Mouse (Mus musculus): ENCODE measurements around the gene Olfr1510. TPM values are rescaled to one million over a fixed set of nuclear protein-coding genes. Genes with fewer than 3 reads are reported as not detected.
"Not testable (repeated sequence)": the region's sequence is repeated elsewhere in the genome, so short reads cannot be mapped to it uniquely, and the experiment has no call there.

The Olfr1510 gene
- total RNA-seq (2021) = not detected
- long read RNA-seq = 0 reads

GRCm38 (mm10) chr14:52414273-52414672, at the start of gene Olfr1510:
TSS of gene Olfr1510 (minus strand) at chr14:52414373.
- DNase-seq (ENCODE audit: low spot score in 2 of 2) = no peak

GRCm38 (mm10) chr14:52461928-52462327, 47.8 kb upstream of the Olfr1510 start:
- no peak for DNase-seq (ENCODE audit: low spot score in 2 of 2)

- no peak for DNase-seq (ENCODE audit: low spot score in 2 of 2)
Measured at GRCm38 (mm10) chr14:52451138-52451537, 37.0 kb upstream of the Olfr1510 start.

DNA sequence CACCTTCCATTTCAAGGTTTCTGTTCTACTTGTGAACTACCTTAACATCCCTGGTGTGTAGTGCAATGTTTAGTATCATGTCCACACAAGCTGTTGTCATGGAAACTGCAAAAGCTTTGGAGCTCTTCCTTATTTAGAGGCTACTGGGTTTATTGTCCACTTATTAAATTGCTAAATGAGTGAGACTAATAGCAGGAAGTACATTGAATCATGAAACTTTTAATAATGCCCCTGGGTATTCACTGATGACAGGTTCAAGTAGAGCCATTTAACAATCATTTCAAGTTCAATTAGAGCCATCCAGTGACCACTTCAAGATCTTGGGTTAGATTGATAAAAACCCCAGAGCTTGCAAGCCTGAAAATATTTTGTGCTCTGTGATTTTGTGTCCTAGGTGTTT, 28.5 kb upstream of the Olfr1510 start, which contains the start of gene Olfr1509:
Olfr1509 (plus strand) TSS at position 301 of the 400 bp plus-strand sequence.
- DNase-seq (ENCODE audit: low spot score in 2 of 2) = no peak

- DNase-seq (ENCODE audit: low spot score in 2 of 2) = no peak
Measured at GRCm38 (mm10) chr14:52427686-52428085, 13.5 kb upstream of the Olfr1510 start.

DNA sequence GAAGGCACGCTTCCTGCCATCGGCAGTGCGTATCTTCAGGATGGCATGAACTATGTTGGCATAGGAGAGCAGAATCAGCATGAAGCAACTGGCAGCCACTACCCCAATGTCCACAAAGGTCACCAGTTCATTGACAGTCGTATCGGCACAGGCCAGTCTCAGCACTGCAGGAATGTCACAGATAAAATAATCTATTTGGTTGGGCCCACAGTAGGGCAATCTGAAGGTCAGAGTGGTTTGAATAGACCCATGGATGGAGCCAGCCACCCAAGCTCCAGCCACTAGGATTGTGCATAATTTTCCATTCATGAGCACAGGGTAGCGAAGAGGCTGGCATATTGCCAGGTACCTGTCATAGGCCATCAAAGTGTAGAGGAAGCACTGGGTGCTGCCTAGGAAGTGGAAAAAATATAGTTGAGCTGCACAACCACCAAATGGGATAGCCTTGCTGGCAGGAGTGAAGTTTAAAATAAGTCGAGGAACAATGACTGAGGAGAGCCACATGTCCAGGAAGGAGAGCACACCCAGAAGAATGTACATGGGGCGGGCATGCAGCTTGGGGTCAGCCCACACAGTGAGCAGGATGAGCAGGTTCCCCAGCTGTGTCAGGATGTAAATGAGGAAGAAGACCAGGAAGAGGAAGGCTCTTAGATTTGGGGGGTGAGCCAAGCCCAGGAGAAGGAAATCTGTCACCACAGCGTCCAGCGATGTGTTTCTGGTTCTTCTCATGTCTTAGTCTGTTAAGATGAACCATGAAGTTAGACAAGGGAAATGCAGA, 3.8 kb downstream of the Olfr1510 start:
- DNase-seq (ENCODE audit: low spot score in 2 of 2) = not testable (repeated sequence)

- no peak for DNase-seq (ENCODE audit: low spot score in 2 of 2)
Measured at GRCm38 (mm10) chr14:52397279-52397678, 16.9 kb downstream of the Olfr1510 start, which contains the start of gene Olfr1511. TSS of gene Olfr1511 (minus strand) at chr14:52397379.

DNA sequence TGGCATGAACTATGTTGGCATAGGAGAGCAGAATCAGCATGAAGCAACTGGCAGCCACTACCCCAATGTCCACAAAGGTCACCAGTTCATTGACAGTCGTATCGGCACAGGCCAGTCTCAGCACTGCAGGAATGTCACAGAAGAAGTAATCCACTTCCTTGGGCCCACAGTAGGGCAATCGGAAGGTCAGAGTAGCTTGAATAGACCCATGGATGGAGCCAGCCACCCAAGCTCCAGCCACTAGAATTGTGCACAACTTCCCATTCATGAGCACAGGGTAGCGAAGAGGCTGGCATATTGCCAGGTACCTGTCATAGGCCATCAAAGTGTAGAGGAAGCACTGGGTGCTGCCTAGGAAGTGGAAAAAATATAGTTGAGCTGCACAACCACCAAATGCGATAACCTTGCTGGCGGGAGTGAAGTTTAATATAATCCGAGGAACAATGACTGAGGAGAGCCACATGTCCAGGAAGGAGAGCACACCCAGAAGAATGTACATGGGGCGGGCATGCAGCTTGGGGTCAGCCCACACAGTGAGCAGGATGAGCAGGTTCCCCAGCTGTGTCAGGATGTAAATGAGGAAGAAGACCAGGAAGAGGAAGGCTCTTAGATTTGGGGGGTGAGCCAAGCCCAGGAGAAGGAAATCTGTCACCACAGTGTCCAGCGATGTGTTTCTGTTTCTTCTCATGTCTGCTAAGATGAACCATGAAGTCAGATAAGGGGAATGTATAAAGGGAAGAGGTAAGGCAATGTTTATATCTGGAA, 23.9 kb downstream of the Olfr1510 start:
- DNase-seq (ENCODE audit: low spot score in 2 of 2) = not testable (repeated sequence)

- DNase-seq (ENCODE audit: low spot score in 2 of 2) = no peak
Measured at GRCm38 (mm10) chr14:52379068-52379467, 35.1 kb downstream of the Olfr1510 start, which contains the start of gene Olfr1512. TSS of gene Olfr1512 (minus strand) at chr14:52379168.

DNA sequence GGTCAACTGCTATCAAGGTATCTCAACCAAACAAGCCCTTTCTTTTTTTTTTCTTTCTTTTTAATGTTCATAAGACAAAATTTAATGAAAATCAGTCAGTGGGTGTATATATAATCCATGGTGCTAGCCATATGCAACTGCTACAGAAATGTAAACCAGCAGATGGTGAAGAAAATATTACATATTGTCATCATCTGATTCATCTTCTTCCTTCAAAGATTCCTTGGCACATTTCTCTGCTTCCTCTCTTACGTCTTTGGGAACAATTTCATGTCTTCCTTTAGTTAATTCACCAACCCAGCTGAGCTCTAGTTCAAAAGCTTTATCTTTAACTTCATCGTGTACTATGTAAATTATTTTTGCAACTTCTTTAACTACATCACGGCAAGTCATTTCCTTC, 45.4 kb downstream of the Olfr1510 start:
- no peak for DNase-seq (ENCODE audit: low spot score in 2 of 2)

Other genes starting within 250 kb of the Olfr1510 start
- 10 to 100 TPM; 57.8 to 58.4 TPM for gene Supt16, start 217.0 kb downstream of the Olfr1510 start, total RNA-seq (2021)
- gene Chd8, start 156.6 kb downstream of the Olfr1510 start, total RNA-seq (2021) = 100 to 1,000 TPM; 119 to 131 TPM
- gene Tox4, start 135.2 kb downstream of the Olfr1510 start, total RNA-seq (2021) = 10 to 100 TPM; 51.7 to 54.9 TPM
- 10 to 100 TPM; 39.7 to 41.2 TPM for gene Rab2b, start 134.8 kb downstream of the Olfr1510 start, total RNA-seq (2021)
- gene Mettl3, start 109.2 kb downstream of the Olfr1510 start, total RNA-seq (2021) = 10 to 100 TPM; 34.6 to 39.3 TPM
- 10 to 100 TPM; 45.0 to 47.0 TPM for gene Sall2, start 85.6 kb downstream of the Olfr1510 start, total RNA-seq (2021)
- not detected for gene Olfr1513, start 58.0 kb downstream of the Olfr1510 start, total RNA-seq (2021)
- gene Olfr1512, start 35.2 kb downstream of the Olfr1510 start, total RNA-seq (2021) = not detected
- not detected for gene Olfr1511, start 17.0 kb downstream of the Olfr1510 start, total RNA-seq (2021)
- not detected for gene Olfr1509, start 28.6 kb upstream of the Olfr1510 start, total RNA-seq (2021)
- gene Olfr1508, start 53.1 kb upstream of the Olfr1510 start, total RNA-seq (2021) = not detected
- gene Olfr1507, start 81.4 kb upstream of the Olfr1510 start, total RNA-seq (2021) = not detected